Mouse (Mus musculus) kidney, postnatal 4 days (tissue): ENCODE measurements around the gene Hic1.
A peak's percentile ranks its signal among the peaks of the same experiment; 100 is the strongest.

Experiments
- DNase-seq, 2 experiments: peaks; one replicate each; pipeline ENCODE4 v3.0.0; 2021; ENCODE audit warnings: mixed read lengths in 2 of 2

Hic1 gene

DNA sequence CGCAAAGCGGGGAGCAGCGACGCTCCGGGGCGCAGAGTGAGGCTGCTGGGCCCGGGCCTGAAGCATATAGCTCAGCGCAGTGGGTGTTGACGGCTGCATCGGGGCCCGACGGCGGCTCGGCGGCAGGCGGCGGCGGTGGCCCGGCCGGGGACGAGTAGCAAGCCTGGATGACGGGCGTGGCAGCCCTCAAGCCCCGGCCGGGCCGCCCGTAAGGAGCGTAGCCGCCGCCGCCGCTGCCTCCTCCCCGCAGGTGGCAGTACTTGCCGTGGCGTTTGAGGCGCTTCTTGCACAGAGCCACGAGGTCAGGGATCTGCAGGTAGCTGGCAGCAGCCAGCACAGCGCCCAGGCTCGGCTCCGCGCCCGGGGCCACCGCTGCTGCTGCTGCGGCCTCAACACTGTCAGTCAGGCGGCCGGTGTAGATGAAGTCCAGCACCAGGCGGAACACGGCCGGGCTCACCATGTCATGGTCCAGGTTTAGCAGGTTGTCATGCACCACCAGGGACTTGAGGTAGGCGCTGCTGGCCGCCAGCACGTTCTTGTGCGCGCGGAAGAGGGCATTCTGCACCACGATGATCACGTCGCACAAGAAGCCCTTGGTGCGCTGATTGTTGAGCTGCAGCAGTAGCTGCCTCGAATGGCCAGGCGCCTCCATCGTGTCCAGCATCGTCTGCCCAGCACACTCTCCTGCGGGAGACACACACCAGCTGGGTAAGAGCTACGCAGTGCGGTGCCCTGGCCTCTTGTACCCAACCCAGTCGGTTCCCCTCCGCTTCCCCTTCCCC, 2.3 kb downstream of the Hic1 start:
- peak; percentile 58 to 71 for DNase-seq

DNA sequence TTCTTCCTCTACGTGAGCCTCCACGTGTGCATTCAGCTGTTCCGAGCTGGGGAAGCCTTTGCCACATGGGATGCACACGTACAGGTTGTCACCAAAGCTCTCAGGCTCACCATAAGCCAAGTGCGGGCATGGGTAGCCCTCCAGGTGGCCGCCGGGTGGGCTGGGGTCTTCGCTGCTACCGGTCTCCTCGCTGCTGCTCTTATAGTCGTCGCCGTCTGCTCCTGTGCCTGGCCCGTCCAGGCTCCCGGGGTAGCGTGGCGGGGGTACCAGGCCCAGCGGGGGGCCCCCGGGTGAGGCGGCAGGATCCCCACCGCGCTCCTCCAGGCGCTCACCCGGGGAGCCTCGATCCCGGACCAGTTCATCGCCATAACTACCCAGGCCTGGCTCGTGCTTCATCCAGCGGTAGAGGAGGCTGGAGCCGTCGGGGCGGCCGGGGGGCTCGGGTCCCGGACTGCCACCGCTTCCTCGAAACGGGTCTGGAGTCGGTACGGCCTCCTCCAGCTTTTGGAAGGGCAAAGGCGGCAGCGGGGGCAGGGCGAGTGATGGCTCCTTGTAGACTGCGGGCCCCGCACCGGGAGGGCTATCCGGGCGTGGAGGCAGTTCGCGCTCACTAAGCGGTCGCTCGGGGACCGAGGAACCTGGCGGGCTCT, 3.0 kb downstream of the Hic1 start:
- DNase-seq = peak; percentile 53 to 69

DNA sequence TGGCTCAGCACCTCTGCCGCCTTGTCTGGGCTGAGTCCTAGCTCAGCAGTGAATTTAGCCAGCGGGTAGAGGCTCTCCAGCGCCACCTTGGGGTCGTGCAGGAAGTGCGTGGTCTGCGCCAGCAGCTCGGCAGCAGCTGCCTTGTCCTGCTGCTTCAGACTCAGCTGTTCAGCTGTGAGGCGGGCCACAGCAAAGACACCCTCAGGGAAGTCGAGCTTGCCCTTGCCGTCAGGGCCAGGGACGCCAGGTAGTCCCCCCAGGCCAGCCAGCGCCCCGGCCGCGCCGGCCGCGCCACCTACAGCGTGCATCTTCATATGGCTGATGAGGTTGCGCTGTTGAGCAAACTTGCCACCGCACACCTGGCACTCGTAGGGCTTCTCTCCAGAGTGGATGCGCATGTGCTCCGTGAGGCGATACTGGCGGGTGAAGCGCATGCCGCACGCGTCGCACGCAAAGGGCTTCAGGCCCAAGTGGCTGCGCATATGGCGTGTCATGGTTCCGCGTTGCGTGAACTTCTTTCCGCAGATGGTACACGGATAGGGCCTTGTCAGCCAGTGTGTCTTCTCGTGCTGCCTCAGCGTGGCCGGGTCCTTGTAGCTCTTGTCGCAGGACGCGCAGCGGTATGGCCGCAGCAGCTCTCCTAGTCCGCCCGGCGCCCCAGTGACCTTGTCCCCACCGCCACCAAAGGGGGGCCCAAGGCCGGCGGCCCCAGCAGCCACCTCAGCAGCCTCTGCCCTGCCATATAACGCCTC, 3.7 kb downstream of the Hic1 start:
- peak; percentile 88 to 89 for DNase-seq

DNA sequence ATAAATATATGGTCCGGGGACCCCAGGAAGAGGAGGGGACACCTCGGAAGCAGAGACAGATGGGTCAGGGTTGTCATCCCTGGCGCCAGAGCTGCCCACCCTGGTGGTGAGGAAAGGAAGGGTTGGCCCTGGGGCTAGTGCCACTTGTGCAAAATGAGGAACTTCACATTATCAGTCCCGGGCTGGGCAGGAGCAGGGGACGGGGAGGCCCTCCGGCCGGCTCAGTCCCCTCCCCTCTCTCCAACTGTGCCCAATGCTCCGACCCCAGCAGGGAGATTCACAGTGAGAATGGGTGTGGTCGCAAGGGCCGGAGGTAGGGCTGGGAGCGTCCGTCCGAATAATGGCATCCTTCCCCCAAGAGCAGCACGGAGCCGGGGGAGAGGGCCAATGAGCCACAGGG, 4.6 kb downstream of the Hic1 start:
- DNase-seq = peak; percentile 39 to 47

DNA sequence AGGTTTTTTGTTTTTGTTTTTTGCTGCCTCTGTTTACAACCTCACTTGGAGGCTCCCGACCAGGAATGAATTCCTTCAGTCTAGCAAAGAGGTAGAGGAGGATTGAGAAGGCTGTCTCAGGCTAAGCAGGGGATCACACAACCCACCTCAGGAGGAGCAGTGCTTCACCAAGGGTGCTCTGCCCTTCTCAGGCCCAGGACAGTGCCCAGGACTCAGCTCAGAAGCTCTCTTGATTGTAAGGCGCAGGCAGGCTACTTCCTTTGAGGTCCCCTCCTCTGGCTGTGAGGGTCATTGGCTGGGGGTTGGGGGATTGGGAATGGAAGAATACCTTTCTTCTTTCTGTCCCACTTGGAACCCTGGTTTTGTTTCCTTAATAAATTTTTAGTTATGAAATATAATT, 5.3 kb downstream of the Hic1 start:
- no peak for DNase-seq

DNA sequence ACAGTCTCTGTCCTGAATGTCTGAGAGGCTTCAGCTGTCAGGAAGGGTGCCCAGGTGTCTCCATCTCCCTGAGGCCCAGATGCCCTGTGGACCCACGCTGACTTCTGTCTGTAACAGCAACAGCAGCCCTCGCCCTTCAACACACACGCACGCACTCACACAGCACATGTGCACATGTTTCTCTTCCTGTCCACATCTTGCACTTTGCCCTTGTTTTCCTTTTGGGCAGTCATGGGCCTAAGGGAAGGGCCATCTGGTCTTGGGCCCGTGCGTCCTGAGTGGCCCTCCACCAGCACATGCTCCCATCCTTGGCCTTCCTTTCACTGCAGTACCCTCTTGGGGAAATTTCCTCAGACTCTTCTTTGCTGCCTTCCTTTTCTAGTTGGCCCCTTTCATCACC, 5.9 kb downstream of the Hic1 start:
- DNase-seq = peak; percentile 34 to 52

DNA sequence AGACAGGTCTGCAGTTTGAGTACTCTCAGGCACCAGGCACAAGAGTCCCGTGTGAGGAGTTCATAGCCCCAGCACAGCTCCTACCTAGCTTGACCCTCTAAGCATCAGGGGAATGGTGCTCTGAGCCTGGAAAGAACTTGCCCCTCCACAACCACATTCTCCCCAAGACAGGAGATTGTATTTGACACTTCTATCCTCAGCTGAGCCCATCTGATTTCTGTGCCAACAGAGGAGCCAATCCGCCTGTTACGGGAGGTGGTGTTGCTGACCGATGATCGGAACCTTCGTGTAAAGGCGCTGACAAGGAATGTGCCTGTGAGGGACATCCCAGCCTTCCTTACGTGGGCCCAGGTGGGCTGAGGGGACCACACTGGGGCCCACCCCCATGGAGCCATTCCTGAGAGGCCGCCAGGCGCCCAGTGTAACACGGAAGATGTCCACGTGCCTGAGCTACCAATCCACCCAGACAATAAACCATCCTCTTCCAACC, 6.7 kb downstream of the Hic1 start:
- peak in 1 of 2 experiments; percentile 31 for DNase-seq

DNA sequence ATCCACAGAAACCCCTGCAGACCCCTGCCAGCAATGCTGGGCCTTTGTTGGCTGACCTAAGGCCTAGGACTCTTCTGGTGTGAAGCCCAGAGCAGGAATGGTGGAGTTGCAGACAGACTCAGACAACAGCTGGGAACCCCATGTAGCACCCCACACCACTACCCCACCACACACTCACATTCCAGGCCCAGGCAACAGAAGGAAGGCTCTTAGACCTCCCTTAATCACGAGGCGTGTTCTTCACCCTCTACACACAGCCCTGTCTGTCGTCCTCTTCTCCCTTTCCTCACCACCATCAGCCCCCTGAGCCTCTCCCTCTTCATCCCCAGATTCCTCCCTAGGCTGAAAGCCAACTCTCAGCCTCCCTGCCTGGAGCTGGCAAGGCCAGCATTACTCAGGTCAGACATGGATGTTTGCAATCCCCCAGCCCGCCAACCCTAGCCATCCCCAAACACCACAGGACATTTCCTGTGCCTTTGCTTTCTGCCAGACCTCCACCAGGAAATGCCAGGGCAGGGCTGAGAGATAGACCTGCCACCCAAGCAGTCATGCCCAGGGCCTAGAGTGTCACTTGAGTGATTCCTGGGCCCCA, 7.8 kb downstream of the Hic1 start:
- DNase-seq = peak; percentile 39 to 54

DNA sequence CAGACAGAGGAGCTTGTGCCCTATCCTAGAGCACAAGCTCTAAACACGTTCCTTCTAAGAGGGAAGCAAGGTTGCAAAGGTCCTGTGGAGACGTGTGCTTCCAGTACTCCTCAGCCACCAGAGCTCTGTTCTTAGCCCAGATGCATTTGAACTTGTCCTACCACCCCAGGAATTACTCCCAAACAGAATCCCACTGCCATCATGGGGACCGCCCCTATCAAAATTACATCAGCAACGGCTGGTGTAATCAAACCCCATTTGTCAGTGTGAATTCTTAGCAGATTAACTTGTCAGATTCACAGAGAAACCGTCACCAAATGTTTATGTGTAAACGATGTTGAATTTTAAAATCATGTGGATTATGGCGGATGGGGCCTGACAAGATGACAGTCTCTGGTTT, 8.4 kb downstream of the Hic1 start:
- no peak for DNase-seq

DNA sequence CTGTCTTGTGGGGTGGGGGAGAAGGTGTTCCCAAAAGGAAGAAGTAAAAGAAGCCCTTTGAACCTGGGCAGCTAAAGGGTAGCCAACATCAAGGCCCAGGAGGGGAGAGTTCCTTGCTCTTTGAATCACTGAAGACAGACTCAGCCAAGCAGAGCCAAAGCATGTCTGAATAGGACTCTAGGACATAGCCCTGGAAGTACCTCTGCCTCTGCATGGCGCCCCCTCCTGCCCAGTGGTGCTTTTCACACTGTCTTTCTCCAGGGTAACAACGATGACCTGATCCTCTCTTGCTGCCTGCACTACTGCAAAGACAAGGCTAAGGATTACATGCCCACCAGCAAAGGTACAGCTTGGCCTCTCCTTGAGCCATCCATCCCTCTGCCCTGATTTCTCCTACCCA, 9.8 kb downstream of the Hic1 start:
- DNase-seq = peak; percentile 77 to 83

DNA sequence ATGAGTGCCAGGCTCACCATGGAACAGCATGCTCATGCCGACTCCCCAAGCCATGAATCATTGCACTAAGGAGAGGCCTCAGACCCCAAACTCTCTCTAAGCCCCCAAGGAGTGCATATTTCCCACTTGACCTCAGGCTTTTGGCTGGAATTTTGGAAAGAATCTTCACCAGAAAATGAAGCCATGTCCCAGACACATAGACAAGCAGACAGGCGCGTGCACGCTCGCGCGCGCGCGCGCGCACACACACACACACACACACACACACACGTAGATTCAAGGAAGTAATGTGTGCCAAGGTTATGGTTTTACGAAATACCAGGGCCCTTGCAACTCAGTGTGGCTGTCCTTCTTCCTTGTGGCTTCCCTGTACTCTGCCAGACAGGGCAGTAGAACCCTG, 10.9 kb downstream of the Hic1 start:
- peak; percentile 49 to 65 for DNase-seq

DNA sequence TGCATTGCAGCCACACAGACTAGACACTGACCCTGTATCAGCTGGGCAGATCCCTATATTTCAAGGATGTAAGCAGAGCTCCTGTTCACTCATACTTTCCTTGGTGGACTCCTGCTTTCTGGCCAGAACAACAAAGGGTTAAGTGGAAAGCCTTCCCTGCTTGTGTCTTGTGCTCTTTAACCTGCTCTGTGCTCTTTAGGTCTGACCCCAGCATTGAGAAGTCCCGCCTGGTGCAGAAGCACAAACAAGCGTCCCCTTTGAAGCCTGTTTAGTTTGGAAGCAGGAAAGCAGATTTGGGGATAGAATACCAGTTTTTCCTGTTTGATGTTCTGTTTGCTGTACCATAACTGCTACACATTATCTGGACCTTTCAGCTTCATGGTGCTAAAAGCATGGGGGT, 11.4 kb downstream of the Hic1 start:
- peak; percentile 51 to 60 for DNase-seq

DNA sequence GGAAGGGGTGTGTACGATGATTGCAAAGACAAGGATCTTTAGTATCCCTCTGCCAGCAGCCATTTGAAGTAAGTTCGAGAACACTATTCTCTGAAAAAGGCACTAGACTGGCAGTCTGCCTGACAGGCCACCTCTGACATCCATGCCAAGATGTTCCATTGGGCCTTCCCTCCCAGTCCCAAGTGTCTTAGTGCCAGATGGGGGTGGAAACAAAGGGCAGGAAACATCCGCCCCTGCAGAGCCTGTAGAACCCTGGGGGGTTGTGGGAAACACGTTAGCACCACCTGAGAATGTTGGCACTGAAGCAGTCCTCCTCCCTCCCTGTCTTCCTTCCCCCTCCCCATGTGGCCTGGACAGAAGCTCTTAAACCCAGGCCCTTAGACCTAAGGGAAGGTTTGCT, 12.3 kb downstream of the Hic1 start:
- peak in 1 of 2 experiments; percentile 25 for DNase-seq

DNA sequence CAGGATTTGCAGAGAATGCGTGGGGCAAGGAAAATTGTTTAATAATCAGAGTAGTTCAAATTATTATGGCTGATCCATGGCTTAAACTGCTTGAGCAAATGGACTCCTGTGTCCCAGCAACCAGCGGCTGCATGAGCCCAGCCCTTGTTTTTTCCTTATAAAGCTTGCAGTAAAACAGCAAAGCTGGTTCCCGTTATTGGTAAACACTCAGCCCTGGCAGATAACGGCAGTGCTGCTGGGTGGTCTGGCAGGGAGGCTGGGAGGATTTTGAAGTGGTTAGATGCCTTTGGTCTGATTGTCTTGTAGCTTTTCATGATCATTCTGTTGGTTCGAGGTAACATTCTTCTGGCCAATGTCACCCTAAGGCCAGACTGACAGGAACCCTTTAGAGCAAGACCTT, 12.9 kb downstream of the Hic1 start:
- DNase-seq = peak in 1 of 2 experiments; percentile 33

DNA sequence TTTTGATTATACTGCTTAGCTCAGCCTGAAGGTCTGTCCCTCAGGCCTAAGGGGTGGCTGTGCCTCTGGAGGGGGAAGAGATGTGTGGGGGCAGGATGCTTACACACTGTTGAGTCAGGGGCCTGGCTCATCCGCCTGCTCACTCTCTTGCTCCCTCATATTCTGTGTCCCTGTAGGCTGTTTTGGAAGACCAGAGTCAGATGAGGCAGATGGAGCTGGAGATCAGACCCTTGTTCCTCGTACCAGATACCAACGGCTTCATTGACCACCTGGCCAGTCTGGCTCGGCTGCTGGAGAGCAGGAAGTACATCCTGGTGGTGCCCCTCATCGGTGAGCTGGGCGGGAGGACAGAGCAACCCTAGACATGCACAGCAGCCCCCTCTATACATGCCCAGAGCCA, 13.3 kb downstream of the Hic1 start:
- DNase-seq = peak in 1 of 2 experiments; percentile 14

DNA sequence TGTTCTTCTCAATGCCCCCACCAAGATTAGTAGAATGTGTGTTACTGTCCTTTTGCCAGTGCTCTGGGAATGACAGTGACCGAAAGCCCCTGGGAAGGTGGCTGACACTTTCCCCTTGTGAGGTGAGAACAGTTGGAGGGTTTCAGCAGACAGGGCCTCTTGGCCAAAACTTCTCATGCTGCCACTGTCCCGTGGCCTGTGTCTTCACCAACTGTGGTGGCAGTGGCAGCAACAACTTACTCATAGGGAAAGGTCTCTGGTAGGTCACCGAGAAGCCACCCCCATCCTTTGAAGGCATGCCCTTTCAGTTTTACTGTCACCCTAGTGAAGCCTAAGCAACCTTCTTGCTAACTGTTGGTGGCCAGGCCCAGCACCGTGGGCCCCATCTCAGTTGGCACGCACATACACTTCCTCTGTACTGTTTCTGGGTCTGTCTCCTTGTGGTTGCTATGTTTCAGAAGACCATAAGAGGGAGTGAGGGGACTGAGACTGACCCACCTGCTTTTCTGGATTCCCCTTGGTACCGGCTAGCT, 15.2 kb downstream of the Hic1 start:
- DNase-seq = peak in 1 of 2 experiments; percentile 24

DNA sequence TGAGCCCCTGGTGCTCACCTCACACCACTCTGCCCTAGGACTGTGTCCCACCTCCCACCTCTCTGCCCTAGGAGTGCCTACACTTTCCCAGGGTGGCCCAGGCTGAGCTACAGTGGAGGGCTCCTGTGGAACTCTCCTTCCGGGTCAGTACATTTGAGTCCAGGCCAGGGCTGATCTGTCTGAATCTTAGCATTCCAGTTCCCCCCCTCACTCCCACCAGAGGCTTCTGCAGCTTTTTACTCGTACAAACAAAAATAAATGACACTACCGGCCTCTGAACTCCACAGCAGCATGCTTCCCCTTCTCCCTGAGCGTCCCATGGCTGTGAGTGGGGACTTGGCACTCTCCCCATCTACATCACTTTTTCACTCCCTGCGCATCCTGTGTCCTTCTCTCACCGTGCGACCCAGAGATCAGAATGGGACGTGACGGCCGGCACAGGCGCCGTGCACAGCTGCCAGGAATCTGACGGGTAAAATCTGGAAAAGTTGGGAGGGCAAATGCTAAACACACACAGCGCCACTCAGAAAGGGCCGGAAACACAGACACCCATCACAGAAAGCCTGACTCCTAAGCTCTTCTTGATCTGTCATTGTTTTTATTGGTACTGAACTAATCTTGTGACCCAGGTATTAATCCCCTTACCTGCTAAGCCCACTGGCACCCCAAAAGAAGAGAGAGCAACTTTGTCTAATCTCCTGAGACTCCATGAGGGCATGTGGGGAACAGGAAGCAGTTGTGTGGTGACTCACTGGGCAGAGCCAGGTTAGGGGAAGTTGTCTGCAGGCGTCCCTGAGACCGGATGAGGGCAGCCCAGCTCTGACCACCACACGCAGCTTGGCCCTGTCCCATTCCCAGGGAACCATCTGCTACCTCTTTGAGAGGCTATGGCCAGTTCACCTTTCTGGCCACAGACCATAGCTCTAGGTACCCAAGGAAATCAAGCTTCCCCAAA, 16.4 kb downstream of the Hic1 start:
- DNase-seq = peak; percentile 65 to 74

DNA sequence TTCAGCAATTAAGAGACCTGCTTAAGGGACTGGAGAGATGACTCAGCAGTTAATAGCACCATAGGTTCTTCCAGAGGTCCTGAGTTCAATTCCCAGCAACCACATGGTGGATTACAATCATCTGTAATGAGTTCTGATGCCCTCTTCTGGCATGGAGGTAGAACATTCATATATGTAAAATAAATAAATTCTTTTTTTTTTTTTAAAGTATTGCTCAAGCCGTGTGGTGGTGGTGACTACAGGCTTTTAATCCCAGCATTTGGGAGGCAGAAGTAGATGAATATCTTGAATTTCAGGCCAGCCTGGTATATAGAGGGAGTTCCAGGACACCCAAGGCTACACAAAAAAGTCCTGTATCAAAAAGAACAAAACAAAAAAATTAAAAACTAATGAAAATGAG, 19.0 kb downstream of the Hic1 start:
- no peak for DNase-seq

DNA sequence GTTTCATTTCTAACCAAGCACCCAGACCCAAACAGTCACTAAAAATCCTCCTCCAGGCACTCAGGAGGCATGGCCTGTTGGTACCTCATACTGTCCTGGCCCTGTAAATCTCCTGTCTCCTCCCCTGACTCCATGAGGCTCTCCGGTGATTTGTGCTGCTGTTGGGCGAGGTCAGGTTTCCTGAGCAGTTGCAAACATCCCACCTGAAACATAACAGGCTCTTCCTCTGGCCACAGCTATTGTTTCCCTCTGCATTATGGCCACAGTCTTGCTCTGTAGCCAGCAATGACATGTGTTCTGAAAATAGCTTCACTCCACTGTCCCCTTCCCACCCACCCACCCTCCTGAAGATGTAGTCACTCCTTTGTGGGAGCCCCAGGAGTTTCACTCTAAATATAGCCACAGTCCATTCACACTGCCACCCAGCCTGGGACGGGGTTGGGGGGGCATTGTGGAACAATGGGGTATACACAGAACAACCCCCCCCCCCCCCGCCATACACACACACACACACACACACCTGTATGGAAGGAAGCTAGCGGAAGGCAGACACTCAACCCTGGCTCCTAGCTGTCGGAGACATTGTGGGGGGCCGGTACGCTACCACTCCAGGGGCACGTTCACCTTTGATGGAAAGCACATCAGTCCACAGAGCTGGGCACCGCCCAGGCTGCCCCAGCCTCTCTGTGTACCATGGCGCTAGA, 20.8 kb downstream of the Hic1 start:
- peak in 1 of 2 experiments; percentile 17 for DNase-seq

DNA sequence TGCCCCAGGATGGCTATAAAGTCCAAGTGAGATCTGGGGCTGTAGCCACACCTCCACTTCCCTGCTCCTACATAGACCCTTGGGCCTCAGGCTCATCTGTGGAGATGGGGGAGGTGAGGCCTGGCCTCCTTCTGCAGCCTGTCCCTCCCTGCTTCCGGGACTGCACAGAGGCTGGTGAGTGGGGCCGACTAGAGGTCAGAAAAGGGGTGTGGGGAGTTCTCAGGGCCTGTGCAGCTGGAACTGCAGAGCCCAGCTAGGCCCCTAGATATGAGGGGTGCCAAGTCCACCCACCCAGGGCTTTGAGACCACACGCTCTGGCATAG, 21.5 kb downstream of the Hic1 start:
- DNase-seq = peak; percentile 58 to 74
